Mouse (Mus musculus): ENCODE results near the gene Hbb-bh1. TPM values are rescaled to one million over a fixed set of nuclear protein-coding genes. Genes with fewer than 3 reads are reported as not detected.
"Not testable (repeated sequence)": the region's sequence is repeated elsewhere in the genome, so short reads cannot be mapped to it uniquely, and the experiment has no call there.

Gene Hbb-bh1
- polyA plus RNA-seq, 1 experiment from 2014 or later = 495 TPM

DNA sequence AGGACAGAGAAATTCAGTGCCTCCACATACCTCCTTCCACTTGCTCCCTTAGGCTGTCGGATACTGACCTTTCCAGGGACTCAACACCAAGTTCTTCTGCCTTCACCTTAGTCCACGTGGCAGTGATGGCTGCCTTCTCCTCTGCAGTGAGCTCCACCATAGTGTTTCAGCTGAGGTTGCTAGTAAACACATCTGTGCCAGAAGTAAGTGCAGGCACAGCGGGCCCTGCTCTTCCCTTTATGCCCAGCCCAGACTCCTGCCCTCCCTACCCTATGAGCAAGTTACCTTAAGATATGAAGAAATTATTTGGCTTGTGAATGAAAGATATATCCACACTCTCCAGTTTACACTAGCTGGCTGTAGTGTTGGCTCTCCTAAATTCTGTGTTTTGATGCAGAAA lies 2.7 kb downstream of the Hbb-bh1 start, which contains the start of gene Hbb-bh2:
Gene Hbb-bh2 (minus strand): TSS at position 253 of the 400 bp plus-strand sequence.
- 71% methylated on average over 3 of the region's 3 CpGs for WGBS
- no peak for ATAC-seq (ENCODE audit: low FRiP score, low read depth)

DNA sequence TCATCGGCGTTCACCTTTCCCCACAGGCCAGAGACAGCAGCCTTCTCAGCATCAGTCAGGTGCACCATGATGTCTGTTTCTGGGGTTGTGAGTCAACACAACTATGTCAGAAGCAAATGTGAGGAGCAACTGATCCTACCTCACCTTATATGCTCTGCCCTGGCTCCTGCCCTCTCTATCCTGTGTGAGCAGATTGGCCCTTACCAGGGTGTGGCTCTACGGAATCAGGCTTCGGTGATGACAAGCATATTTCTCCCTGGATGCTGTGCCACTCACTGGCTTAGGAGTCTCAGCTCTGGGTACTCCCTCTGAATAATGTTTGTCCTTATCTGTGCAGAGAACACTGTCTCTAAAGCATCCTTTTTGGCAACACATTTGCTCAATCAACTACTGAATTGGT lies 15.2 kb downstream of the Hbb-bh1 start, which contains the start of gene Hbb-bs:
Gene Hbb-bs (minus strand): TSS at position 289 of the 400 bp plus-strand sequence.
- ATAC-seq (ENCODE audit: low FRiP score, low read depth) = no peak
- Histone ChIP-seq H3K27ac (no peak within 1 kb of the TSS), H3K9ac (no peak within 1 kb of the TSS)

More for the DNA sequence above, 2.7 kb downstream of the Hbb-bh1 start, which contains the start of gene Hbb-bh2:
- Histone ChIP-seq H3K27me3 (replicated peaks) (no peaks in the 10 kb centered on the region), H3K4me3 (no peak within 1 kb of the TSS), H3K4me2 (replicated peaks) (no peak within 1 kb of the TSS), H3K36me3 (no peaks in the 10 kb centered on the region), H3K9me3 (no peaks in the 10 kb centered on the region), H3K27ac (no peak within 1 kb of the TSS), H3K9ac (no peak within 1 kb of the TSS), H3K4me1 (no peaks in the 10 kb centered on the region)

GRCm38 (mm10) chr7:103827139-103827538 lies 15.8 kb downstream of the Hbb-bh1 start:
- not testable (repeated sequence) for H3K36me3 ChIP-seq; H3K9me3 ChIP-seq; H3K4me3 ChIP-seq; H3K4me1 ChIP-seq; H3K9ac ChIP-seq; H3K27me3 ChIP-seq (replicated peaks); H3K27ac ChIP-seq; H3K4me2 ChIP-seq (replicated peaks); ATAC-seq (ENCODE audit: low FRiP score, low read depth)
- no CpG with 5 or more reads among the region's 2 CpGs for WGBS

More for the DNA sequence above, 15.2 kb downstream of the Hbb-bh1 start, which contains the start of gene Hbb-bs:
- Histone ChIP-seq H3K4me1 (no peaks in the 10 kb centered on the region), H3K4me3 (no peak within 1 kb of the TSS), H3K9me3 (no peaks in the 10 kb centered on the region), H3K36me3 (no peaks in the 10 kb centered on the region), H3K4me2 (replicated peaks) (no peak within 1 kb of the TSS), H3K27me3 (replicated peaks) (no peaks in the 10 kb centered on the region)
- WGBS = 93% methylated on average over 4 of the region's 4 CpGs

DNA sequence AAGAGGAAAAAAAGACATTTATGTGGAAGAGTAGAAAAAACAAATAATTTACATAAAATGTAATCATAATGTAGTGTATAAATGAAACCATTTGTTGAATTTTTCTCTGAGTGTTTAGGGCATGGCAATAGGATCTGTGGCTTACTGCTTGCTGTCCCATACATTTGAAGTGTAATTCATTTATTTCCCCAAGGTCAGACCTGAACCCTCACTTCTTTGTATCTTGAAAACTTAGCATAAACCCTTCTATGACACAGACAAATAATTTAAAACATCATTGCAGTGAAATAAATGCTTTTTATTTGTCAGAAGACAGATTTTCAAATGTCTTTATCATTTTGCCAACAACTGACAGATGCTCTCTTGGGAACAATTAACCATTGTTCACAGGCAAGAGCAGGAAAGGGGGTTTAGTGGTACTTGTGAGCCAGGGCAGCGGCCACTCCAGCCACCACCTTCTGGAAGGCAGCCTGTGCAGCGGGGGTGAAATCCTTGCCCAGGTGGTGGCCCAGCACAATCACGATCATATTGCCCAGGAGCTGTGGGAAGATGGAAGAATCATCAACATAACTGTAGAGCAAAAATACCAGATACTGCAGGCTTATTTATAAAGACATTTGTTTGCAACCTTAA lies 16.6 kb downstream of the Hbb-bh1 start:
- no peak for ATAC-seq (ENCODE audit: low FRiP score, low read depth)
- 69% methylated on average over 3 of the region's 3 CpGs for WGBS
- H3K27me3 ChIP-seq (replicated peaks) = no peaks in the 10 kb centered on the region
- H3K4me3 ChIP-seq = no peak overlapping the region
- H3K4me2 ChIP-seq (replicated peaks) = no peak overlapping the region
- no peaks in the 10 kb centered on the region for H3K9me3 ChIP-seq
- H3K4me1 ChIP-seq = no peaks in the 10 kb centered on the region
- no peak overlapping the region for H3K9ac ChIP-seq
- H3K27ac ChIP-seq = no peak overlapping the region
- no peaks in the 10 kb centered on the region for H3K36me3 ChIP-seq

DNA sequence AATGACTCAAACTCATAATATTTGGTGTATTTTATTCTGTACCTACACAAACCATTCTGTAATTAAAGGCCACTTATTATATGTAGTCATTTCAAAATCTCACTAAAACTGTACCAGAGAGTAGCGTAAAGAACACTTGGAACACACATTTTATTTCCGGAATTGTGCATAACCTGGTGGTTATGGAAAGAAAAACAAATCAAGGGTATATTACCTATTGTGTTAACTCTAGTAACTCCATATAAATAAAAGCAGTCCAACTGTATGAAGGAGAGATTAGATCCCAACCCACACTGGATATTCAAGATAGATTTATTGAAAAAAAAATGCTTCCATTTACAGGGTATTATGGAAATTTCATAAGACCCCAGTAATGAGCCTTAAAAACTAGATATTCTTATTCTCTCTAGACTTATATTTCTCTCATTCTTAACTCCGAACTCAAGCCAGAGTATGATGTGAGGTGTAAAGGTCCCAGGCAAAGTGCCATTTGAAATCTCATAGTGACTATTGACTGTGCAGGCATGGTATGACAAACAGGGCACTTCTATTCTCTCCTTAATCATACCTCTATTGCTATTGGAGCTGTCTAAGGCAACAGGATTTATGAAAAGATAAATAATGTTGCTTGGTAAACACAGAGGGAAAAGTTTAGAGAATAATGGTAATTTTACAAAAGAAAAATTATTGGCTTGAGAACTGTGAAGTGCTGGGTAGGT lies 17.3 kb downstream of the Hbb-bh1 start:
- H3K27me3 ChIP-seq (replicated peaks) = no peaks in the 10 kb centered on the region
- H3K27ac ChIP-seq = no peak overlapping the region
- H3K4me1 ChIP-seq = no peaks in the 10 kb centered on the region
- H3K36me3 ChIP-seq = no peaks in the 10 kb centered on the region
- 93% methylated on average over 3 of the region's 3 CpGs for WGBS
- no peak overlapping the region for H3K4me3 ChIP-seq
- no peak overlapping the region for H3K4me2 ChIP-seq (replicated peaks)
- ATAC-seq (ENCODE audit: low FRiP score, low read depth) = no peak
- no peak overlapping the region for H3K9ac ChIP-seq
- H3K9me3 ChIP-seq = no peaks in the 10 kb centered on the region

- no peak overlapping the region for H3K4me3 ChIP-seq
Measured at GRCm38 (mm10) chr7:103824597-103824996, 18.4 kb downstream of the Hbb-bh1 start.

GRCm38 (mm10) chr7:103815085-103815484 lies 27.9 kb downstream of the Hbb-bh1 start:
- H3K9me3 ChIP-seq; H3K4me3 ChIP-seq; H3K4me2 ChIP-seq (replicated peaks); H3K36me3 ChIP-seq; H3K27ac ChIP-seq; H3K9ac ChIP-seq; H3K4me1 ChIP-seq; ATAC-seq (ENCODE audit: low FRiP score, low read depth); H3K27me3 ChIP-seq (replicated peaks): not testable (repeated sequence)
- 40% methylated on average over 1 of the region's 2 CpGs for WGBS

More at GRCm38 (mm10) chr7:103824597-103824996, 18.4 kb downstream of the Hbb-bh1 start:
- H3K36me3 ChIP-seq = no peaks in the 10 kb centered on the region
- WGBS = 91% methylated on average over 2 of the region's 2 CpGs
- no peaks in the 10 kb centered on the region for H3K9me3 ChIP-seq
- H3K4me2 ChIP-seq (replicated peaks) = no peak overlapping the region
- no peak for ATAC-seq (ENCODE audit: low FRiP score, low read depth)
- H3K27ac ChIP-seq = no peak overlapping the region
- no peaks in the 10 kb centered on the region for H3K27me3 ChIP-seq (replicated peaks)
- H3K9ac ChIP-seq = no peak overlapping the region
- H3K4me1 ChIP-seq = no peaks in the 10 kb centered on the region

- Histone ChIP-seq H3K27ac (no peak within 1 kb of the TSS), H3K4me3 (no peak within 1 kb of the TSS), H3K9ac (no peak within 1 kb of the TSS), H3K4me1 (no peaks in the 10 kb centered on the region), H3K4me2 (replicated peaks) (no peak within 1 kb of the TSS), H3K27me3 (replicated peaks) (no peaks in the 10 kb centered on the region), H3K36me3 (no peaks in the 10 kb centered on the region), H3K9me3 (no peaks in the 10 kb centered on the region)
- no peak for ATAC-seq (ENCODE audit: low FRiP score, low read depth)
- 86% methylated on average over 3 of the region's 3 CpGs for WGBS
Measured at GRCm38 (mm10) chr7:103813766-103814165, 29.2 kb downstream of the Hbb-bh1 start, which contains the start of gene Hbb-bt. Gene Hbb-bt (minus strand): TSS chr7:103813996.

DNA sequence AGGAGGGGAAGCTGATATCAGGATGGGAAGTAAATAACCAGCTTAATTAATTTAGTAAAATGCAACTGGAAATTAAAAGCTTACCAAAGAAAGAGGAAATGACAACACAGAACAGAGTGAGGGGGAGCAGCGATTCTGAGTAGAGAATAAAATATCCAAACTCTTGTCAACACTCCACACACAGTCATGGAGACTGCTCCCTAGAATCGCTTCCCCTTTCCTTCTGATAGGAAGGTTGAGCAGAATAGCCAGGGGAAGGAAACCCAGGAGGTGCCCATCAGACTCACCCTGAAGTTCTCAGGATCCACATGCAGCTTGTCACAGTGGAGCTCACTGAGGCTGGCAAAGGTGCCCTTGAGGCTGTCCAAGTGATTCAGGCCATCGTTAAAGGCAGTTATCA lies 29.8 kb downstream of the Hbb-bh1 start:
- no CpG with 5 or more reads among the region's 3 CpGs for WGBS
- not testable (repeated sequence) for H3K4me1 ChIP-seq

DNA sequence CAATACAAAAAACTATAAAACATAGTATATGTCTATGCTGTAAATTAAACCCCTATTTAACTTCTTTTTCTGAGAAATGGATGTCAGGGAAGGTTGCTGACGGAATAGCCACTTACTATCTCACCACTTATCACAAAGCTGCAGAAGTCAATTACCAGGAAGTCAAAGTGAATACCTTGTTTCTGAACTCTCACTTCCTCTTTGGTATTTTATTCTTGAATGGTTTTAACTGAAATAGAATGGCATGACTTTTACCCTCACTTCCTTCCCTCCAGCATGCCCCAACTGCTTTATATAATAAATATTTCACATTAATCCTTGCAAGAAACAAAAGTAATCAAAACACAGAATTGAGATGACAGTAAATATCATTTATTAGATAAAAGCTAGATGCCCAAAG lies 30.8 kb downstream of the Hbb-bh1 start:
- Histone ChIP-seq H3K36me3 (no peaks in the 10 kb centered on the region), H3K27ac (no peak overlapping the region), H3K9ac (no peak overlapping the region), H3K27me3 (replicated peaks) (no peaks in the 10 kb centered on the region), H3K4me3 (no peak overlapping the region), H3K4me1 (no peaks in the 10 kb centered on the region), H3K4me2 (replicated peaks) (no peak overlapping the region), H3K9me3 (no peaks in the 10 kb centered on the region)
- WGBS = 76% methylated on average over 1 of the region's 1 CpGs
- no peak for ATAC-seq (ENCODE audit: low FRiP score, low read depth)

More for the DNA sequence above, 29.8 kb downstream of the Hbb-bh1 start:
- not testable (repeated sequence) for H3K9me3 ChIP-seq; H3K4me2 ChIP-seq (replicated peaks); H3K4me3 ChIP-seq; H3K27me3 ChIP-seq (replicated peaks); H3K36me3 ChIP-seq; H3K27ac ChIP-seq; H3K9ac ChIP-seq; ATAC-seq (ENCODE audit: low FRiP score, low read depth)

- WGBS = 90% methylated on average over 1 of the region's 1 CpGs
- H3K4me2 ChIP-seq (replicated peaks) = no peak overlapping the region
- H3K4me3 ChIP-seq = no peak overlapping the region
- H3K27me3 ChIP-seq (replicated peaks) = no peaks in the 10 kb centered on the region
- H3K4me1 ChIP-seq = no peaks in the 10 kb centered on the region
- H3K27ac ChIP-seq = no peak overlapping the region
- ATAC-seq (ENCODE audit: low FRiP score, low read depth) = no peak
- H3K9me3 ChIP-seq = no peaks in the 10 kb centered on the region
- no peak overlapping the region for H3K9ac ChIP-seq
- no peaks in the 10 kb centered on the region for H3K36me3 ChIP-seq
Measured at GRCm38 (mm10) chr7:103811223-103811845, 31.6 kb downstream of the Hbb-bh1 start.

DNA sequence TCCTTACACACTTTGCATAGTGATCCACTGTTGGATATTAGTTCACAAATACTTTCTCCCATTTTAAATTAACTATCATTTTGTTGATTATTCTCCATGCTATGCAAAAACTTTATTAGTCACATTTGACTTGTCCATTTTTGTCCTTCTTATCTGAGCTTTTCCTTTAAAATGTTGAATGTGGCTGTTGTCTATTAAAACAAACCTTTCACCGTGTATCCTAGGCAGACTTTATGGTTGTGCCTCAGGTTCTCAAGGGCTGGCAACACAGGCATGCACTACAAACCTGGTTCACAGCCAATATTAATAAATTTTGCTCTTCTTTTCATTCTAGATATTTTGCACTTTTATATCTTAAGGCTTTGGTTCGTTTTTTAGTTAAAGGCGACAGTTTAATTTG lies 32.2 kb downstream of the Hbb-bh1 start:
- no peak overlapping the region for H3K9ac ChIP-seq
- no peaks in the 10 kb centered on the region for H3K4me1 ChIP-seq
- no peak overlapping the region for H3K27ac ChIP-seq
- 79% methylated on average over 3 of the region's 3 CpGs for WGBS
- no peak overlapping the region for H3K4me3 ChIP-seq
- no peaks in the 10 kb centered on the region for H3K9me3 ChIP-seq
- H3K27me3 ChIP-seq (replicated peaks) = no peaks in the 10 kb centered on the region
- no peaks in the 10 kb centered on the region for H3K36me3 ChIP-seq
- no peak overlapping the region for H3K4me2 ChIP-seq (replicated peaks)
- no peak for ATAC-seq (ENCODE audit: low FRiP score, low read depth)

Data from neural tube, embryonic 12.5 days (tissue).